Mouse (Mus musculus) spleen, adult 2 months (tissue): ENCODE measurements around the gene Ppp2r5e. TPM values are rescaled to one million over a fixed set of nuclear protein-coding genes. Genes with fewer than 3 reads are reported as not detected.

Source experiments
- DNase-seq, 2 experiments: peaks; one replicate each; pipeline versions ENCODE4 v3.0.0 to v3.0.0-alpha.2; 2012 to 2021; ENCODE audit warnings: low spot score in 2 of 2, low read depth in 1 of 2
- H3K27ac ChIP-seq: fragments of 200-500 bp; 2 replicates; pipeline ENCODE4 v1.5.1; 2012; ENCODE audit warnings: low read length, inconsistent platforms; ENCODE audit not compliant: insufficient read depth
- H3K27me3 ChIP-seq: fragments of 200-500 bp; 2 replicates; pipeline ENCODE4 v1.6.1; 2012; ENCODE audit warnings: mild to moderate bottlenecking, moderate library complexity, low read length, inconsistent platforms; ENCODE audit not compliant: control insufficient read depth, insufficient read depth
- H3K36me3 ChIP-seq: fragments of 200-500 bp; 2 replicates; pipeline ENCODE4 v1.6.1; 2012; ENCODE audit warnings: mild to moderate bottlenecking, low read length, inconsistent platforms; ENCODE audit not compliant: control insufficient read depth, insufficient read depth
- H3K4me1 ChIP-seq: fragments of 200-500 bp; 2 replicates; pipeline ENCODE4 v1.6.1; 2011; ENCODE audit warnings: inconsistent platforms; ENCODE audit not compliant: control insufficient read depth, insufficient read depth, insufficient read length
- H3K4me3 ChIP-seq: fragments of 200-500 bp; 2 replicates; pipeline ENCODE4 v1.5.1; 2011; ENCODE audit warnings: mild to moderate bottlenecking, inconsistent platforms; ENCODE audit not compliant: insufficient read depth, insufficient read length; ENCODE audit errors: extremely low read depth
- CTCF ChIP-seq: fragments of 200-500 bp; IDR thresholded peaks from 2 replicates; pipeline ENCODE4 v1.5.1; 2011; ENCODE audit warnings: mild to moderate bottlenecking, inconsistent platforms; ENCODE audit not compliant: insufficient read depth, insufficient read length, insufficient replicate concordance; ENCODE audit errors: extremely low read depth
- POLR2A ChIP-seq: fragments of 200-500 bp; IDR thresholded peaks from 2 replicates; pipeline ENCODE4 v1.6.1; 2011; ENCODE audit warnings: low read depth, low read length, inconsistent platforms
- WGBS: fragments of 180-500 bp; shearing (Covaris S2); methylation state at CpG from one replicate; pipeline ENCODE4 v1.1.7; 2018; 5-methylcytosine and 5-hydroxymethylcytosine counted together
- polyA plus RNA-seq: library from polyadenylated mRNA; depleted of rRNA; stranded (reverse); fragments of >200 nt; gene quantifications from 2 replicates; pipeline ENCODE4 v1.2.3, GENCODE M21; 2012

The Ppp2r5e gene
- polyA plus RNA-seq, 1 experiment, result 10.5 TPM

DNA sequence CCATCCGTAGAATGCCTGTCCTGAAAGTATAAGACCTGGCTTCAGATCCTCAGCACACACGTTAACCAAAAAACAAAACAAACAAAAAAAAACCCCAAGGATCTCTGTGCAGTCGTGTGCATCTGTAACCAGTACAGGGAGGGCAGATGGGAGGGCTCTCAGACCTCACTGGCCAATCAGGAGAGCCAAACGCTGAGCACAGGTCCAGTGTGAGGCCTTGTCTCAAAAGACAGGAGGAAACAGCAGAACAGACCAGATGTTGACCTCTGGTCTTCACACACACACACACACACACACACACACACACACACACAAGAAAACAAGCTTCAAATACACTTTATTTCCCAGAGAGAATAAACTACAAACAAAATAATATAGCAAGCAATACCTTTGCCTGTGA, 3.4 kb upstream of the Ppp2r5e start:
- Histone ChIP-seq H3K36me3 (no peaks in the 10 kb centered on the region), H3K27me3 (no peaks in the 10 kb centered on the region), H3K27ac (no peak overlapping the region), H3K4me1 (no peaks in the 10 kb centered on the region), H3K4me3 (no peak overlapping the region)
- DNase-seq, result no peak
- TF ChIP-seq CTCF, result no peak
- TF ChIP-seq POLR2A, result no peak
- 50% methylated on average over 4 of the region's 4 CpGs for WGBS

DNA sequence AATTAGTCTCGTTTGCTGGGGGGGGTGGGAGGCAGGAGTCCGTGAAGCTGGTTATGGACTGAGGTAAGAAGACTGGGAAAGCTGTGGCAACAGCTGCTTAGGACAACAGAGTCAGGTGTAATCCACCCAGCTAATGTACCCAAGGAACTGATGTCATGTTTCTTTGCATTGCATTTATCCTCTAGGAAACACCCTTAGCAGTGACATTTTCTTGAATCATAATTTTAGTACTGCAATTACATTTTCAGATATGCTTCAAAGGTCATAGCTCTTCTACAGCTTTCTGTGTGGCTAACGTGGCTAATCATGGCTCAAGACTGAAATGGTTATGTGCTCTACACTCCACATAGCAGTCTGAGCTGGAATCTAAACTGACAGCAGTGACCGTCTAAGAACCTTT, 2.9 kb upstream of the Ppp2r5e start:
- Histone ChIP-seq H3K36me3 (no peaks in the 10 kb centered on the region), H3K27ac (no peak overlapping the region), H3K27me3 (no peaks in the 10 kb centered on the region), H3K4me1 (peaks cover under 1% of the 10 kb centered on the region; the same call in 1 of the 2 replicates), H3K4me3 (no peak overlapping the region)
- 89% methylated on average over 4 of the region's 4 CpGs for WGBS
- no peak for DNase-seq
- no peak for TF ChIP-seq POLR2A
- no peak for TF ChIP-seq CTCF

DNA sequence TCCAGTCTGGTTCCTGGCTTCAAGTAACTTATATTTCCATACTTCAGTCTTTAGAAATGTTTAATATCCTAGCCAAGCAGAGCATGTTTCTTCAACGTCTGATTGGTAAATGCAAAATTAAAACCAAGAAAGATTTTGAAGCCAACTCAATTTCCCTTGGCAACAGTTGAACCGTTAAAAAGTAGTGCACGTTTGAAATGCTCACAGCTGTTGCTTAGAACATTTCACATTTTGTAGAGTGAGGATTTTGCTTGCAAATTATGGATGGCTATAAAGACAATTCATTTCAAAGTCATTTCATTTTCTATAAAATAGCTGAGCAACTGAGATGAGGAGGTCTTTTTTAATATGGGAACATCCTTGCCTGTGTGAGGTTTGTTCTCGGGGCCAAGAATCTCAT, 1.7 kb upstream of the Ppp2r5e start:
- WGBS, result 86% methylated on average over 4 of the region's 4 CpGs
- H3K4me1 ChIP-seq, result peaks cover 3% of the 10 kb centered on the region; the same call in 1 of the 2 replicates
- TF ChIP-seq CTCF (no peak), POLR2A (no peak)

DNA sequence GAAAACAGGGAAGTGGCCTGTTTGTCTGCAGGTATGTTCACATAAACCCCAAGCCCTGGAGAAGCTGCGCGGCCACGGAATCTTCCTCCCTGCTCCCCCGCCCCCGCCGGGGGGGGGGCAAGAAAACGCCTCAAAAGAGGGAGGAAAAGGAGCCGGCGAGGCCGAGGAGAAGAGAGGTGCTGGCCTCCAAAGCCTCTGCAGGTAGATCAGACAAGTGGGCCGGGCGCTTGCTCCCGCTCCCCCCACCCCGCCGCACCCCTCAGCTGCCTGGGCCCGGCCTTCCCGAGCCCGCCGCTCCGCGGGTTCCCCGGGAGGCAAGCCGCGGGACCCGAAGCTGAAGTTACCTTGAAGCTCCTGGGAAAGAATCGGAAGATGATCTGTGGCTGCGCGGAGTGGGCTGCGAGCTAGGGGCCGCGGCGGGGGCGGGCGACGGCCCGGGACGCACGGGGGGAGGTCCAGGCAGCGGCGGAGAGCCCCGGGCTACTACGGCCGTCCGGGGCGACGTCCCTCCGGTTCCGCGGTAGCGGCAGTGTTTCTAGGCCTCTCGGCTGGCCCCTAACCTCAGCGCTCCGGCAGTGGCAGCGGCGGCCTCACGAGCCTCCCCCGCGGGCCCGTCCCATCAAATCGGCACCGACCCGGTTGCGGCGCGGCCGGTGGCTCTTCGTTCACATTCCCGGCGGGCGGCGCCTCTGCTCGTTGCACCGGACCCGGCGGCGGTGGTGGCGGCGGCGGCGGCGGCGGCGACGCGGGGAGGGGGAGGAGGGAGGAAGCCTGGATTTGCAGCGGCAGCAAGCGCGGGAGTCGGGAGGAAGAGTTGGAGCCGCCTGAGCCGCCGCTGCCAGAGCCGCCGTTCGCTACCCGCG, 523 bp downstream of the Ppp2r5e start:
- no peak for TF ChIP-seq CTCF
- no peak for TF ChIP-seq POLR2A
- peak in 1 of 2 experiments; percentile 29 for DNase-seq
- under 1% methylated on average over 89 of the region's 97 CpGs for WGBS
- no peaks in the 10 kb centered on the region for H3K27me3 ChIP-seq
- H3K27ac ChIP-seq, result peak overlapping the region; percentile 80
- peak overlapping the region; percentile 74 for H3K4me3 ChIP-seq
- H3K4me1 ChIP-seq, result peaks cover 3% of the 10 kb centered on the region; the same call in 1 of the 2 replicates
- peaks cover 12% of the 10 kb centered on the region for H3K36me3 ChIP-seq

More for the DNA sequence above, 1.7 kb upstream of the Ppp2r5e start:
- peaks cover 3% of the 10 kb centered on the region for H3K36me3 ChIP-seq
- no peaks in the 10 kb centered on the region for H3K27me3 ChIP-seq
- H3K27ac ChIP-seq, result no peak overlapping the region
- H3K4me3 ChIP-seq, result no peak overlapping the region
- no peak for DNase-seq

DNA sequence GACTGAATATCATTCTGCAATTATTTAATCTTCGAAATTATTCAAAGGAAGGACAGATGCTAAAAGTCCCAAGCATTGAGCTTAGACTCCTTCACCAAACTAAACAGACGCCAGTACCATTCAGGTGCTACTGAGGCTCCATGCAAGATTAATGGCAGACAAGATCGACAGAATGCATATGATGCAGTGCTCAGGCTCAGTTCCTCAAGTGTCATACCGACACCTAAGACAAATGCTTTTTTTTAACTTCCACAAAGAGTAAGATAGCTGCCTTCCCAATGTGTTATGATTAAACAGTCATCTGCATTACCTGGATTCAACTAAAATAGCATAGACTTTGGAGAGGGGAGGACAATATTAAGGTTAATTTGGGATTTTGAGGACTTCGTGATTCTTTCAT, 1.6 kb downstream of the Ppp2r5e start:
- H3K4me3 ChIP-seq, result no peak overlapping the region
- H3K4me1 ChIP-seq, result peaks cover 3% of the 10 kb centered on the region; the same call in 1 of the 2 replicates
- no peak for DNase-seq
- WGBS, result 44% methylated on average over 5 of the region's 5 CpGs
- TF ChIP-seq CTCF, result no peak
- no peak for TF ChIP-seq POLR2A
- H3K36me3 ChIP-seq, result peaks cover 15% of the 10 kb centered on the region
- no peaks in the 10 kb centered on the region for H3K27me3 ChIP-seq
- H3K27ac ChIP-seq, result no peak overlapping the region

DNA sequence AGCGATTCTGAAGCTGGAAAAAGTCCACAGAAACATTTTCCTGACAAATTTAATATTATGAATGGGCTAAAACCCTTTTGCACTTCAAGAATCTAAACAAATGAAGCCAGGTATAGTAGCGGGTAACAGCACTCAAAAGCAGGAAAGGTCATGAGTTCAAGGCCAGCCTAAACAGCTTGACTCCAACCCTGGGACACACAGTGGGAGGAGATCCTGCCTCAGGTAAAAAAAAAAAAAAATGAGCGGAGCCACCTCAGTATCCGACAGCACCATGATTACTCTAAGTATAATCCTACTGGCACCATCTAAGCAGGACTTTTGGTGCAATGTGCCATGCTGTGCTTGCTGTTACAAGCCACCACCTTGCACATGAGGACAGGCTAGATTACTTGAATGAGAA, 2.2 kb downstream of the Ppp2r5e start:
- no peak for TF ChIP-seq POLR2A
- TF ChIP-seq CTCF, result no peak
- Histone ChIP-seq H3K36me3 (peaks cover 15% of the 10 kb centered on the region), H3K4me3 (no peak overlapping the region), H3K27ac (no peak overlapping the region), H3K4me1 (peaks cover 3% of the 10 kb centered on the region; the same call in 1 of the 2 replicates), H3K27me3 (no peaks in the 10 kb centered on the region)
- DNase-seq, result no peak
- WGBS, result 89% methylated on average over 4 of the region's 4 CpGs

DNA sequence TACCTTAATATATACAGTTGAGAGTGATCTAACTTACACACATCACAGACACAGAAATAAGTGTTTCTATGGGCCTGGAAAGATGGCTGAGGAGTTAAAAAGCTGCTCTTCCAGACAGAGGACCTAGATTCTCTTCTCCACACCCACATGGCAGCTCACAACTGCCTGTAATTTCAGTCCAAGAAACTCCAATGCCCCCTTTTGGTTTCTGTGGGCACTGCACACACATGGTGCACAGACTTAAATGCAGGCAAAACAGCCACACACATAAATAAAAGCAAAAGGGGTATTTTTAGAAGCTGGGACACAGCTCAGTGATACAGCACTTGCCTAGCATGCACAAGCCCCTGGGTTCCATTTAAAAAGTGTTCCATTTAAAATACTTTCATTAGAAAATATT, 8.5 kb downstream of the Ppp2r5e start:
- Histone ChIP-seq H3K4me1 (no peaks in the 10 kb centered on the region), H3K36me3 (peaks cover 17% of the 10 kb centered on the region), H3K27me3 (no peaks in the 10 kb centered on the region), H3K27ac (no peak overlapping the region), H3K4me3 (no peak overlapping the region)
- DNase-seq, result no peak
- TF ChIP-seq CTCF (no peak), POLR2A (no peak)
